Mouse (Mus musculus): ENCODE measurements around the gene Dnajc13. TPM values are rescaled to one million over a fixed set of nuclear protein-coding genes. Genes with fewer than 3 reads are reported as not detected.

Dnajc13 gene
- polyA plus RNA-seq, 1 experiment from 2014 or later, result 22.7 TPM

DNA sequence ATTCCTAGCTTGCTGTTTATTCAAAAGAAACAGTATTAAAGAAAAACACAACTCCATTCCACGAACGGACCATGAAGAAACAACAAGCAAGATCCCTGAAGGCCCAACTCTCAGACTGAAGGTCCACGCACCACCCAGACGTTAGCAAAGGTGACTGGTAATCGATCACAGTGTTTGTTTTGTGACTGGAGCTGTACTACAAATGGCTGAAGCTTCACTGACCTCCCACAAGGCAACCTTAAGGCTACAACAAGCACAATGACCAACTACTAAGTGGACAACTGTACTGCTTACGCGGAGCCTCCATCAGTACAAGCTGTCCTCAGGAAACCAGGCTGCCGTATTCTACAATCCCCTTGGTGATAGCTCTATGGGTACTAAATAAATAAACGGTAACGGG lies 92.7 kb downstream of the Dnajc13 start:
- H3K9ac ChIP-seq (replicated peaks), result no peak overlapping the region
- H3K4me1 ChIP-seq, result no peaks in the 10 kb centered on the region
- WGBS, result 94% methylated on average over 10 of the region's 10 CpGs
- no peaks in the 10 kb centered on the region for H3K9me3 ChIP-seq
- H3K4me3 ChIP-seq, result no peak overlapping the region
- H3K27me3 ChIP-seq, result no peaks in the 10 kb centered on the region
- no peak for ATAC-seq (replicated peaks)
- peaks cover 69% of the 10 kb centered on the region for H3K36me3 ChIP-seq
- H3K4me2 ChIP-seq (replicated peaks), result no peak overlapping the region
- no peak overlapping the region for H3K27ac ChIP-seq (replicated peaks)

DNA sequence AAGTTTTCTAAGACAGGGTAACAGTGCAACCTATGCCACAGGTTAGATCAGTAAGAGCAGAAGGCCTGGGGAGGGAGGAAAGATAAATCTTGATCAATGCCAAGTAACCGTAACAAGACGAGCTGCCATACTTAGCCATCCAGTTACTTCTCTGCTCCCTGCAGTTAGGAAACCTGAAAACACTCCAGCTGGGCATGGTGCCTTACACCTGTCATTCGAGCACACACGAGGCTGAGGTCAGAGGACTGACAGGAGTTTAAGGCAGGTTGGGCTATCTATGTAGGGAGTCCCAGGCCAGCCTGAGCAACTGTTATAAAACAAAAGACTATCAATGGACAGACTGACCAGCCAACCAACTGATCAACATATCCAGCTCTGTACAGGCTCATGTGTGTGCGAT lies 96.8 kb downstream of the Dnajc13 start:
- no peaks in the 10 kb centered on the region for H3K9me3 ChIP-seq
- 95% methylated on average over 5 of the region's 5 CpGs for WGBS

DNA sequence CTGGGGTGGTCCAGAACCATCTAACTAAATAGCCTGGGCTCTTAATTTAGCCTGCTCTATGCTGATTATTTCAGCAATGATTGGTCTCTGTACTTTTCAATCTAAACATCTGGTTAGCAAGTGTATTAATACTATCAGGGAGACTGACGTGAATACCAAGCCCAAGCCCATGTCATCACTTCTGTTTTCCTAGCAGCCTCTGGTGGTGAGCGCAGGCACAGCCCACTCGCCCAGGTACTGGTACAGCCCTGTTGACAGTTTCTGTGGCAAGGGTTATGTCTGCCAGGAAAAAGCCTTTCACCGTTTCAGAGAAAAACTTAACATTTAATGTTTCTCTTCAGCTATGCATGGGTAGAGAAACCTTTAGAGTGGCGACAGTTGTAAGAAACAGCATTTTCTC lies 98.5 kb downstream of the Dnajc13 start:
- Histone ChIP-seq H3K9ac (replicated peaks) (no peak overlapping the region), H3K4me1 (no peaks in the 10 kb centered on the region), H3K9me3 (no peaks in the 10 kb centered on the region), H3K4me3 (no peak overlapping the region), H3K27me3 (no peaks in the 10 kb centered on the region), H3K4me2 (replicated peaks) (no peak overlapping the region), H3K27ac (replicated peaks) (no peak overlapping the region), H3K36me3 (peaks cover 81% of the 10 kb centered on the region)
- 84% methylated on average over 5 of the region's 5 CpGs for WGBS
- ATAC-seq (replicated peaks), result no peak

More for the DNA sequence above, 96.8 kb downstream of the Dnajc13 start:
- no peaks in the 10 kb centered on the region for H3K27me3 ChIP-seq
- H3K4me1 ChIP-seq, result no peaks in the 10 kb centered on the region
- no peak for ATAC-seq (replicated peaks)
- no peak overlapping the region for H3K9ac ChIP-seq (replicated peaks)
- H3K4me2 ChIP-seq (replicated peaks), result no peak overlapping the region
- H3K4me3 ChIP-seq, result no peak overlapping the region
- peaks cover 77% of the 10 kb centered on the region for H3K36me3 ChIP-seq
- H3K27ac ChIP-seq (replicated peaks), result no peak overlapping the region

DNA sequence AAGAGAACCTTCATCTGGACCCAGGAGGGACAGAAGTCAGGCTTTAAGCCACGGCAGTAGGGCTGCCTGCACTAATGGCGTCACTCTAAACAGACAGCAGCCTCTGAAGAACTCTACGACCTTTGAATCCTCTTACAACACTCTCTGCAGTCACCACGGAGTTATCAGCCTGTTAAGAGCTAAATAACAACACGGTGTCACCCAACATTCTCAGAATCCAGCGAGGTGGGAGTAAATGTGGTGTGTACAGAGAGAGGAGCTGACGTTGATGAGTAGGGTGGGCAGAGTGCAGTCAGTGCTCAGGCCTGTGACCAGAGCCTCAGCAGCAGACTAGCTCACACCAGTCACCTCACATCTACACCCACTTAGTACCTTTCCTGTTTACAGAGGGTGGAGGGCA lies 101.6 kb downstream of the Dnajc13 start:
- Histone ChIP-seq H3K4me3 (no peak overlapping the region), H3K27me3 (no peaks in the 10 kb centered on the region), H3K36me3 (peaks cover 94% of the 10 kb centered on the region), H3K4me1 (no peaks in the 10 kb centered on the region), H3K27ac (replicated peaks) (no peak overlapping the region), H3K9ac (replicated peaks) (no peak overlapping the region), H3K4me2 (replicated peaks) (no peak overlapping the region), H3K9me3 (no peaks in the 10 kb centered on the region)
- WGBS, result 88% methylated on average over 7 of the region's 7 CpGs
- no peak for ATAC-seq (replicated peaks)

DNA sequence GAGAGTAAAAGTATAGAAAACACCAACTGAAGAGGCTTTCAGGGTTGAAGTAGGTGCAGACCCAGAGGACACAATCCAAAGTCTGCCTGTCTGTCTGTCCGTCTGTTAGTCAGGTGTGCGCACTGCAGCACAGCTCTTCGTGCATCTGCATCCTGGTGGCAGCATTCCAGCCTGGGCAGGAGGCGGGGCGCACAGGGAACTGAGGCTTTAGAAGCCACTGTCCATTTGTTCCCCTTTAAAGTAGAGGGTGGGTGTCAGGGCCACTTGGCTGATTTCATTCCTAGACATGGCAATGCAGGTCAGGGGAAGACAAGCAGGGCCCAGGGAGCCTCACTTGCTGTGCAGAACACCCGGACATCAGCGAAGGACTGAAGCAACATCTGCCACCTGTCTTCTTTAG lies 105.4 kb downstream of the Dnajc13 start:
- Histone ChIP-seq H3K27ac (replicated peaks) (no peak overlapping the region), H3K36me3 (peaks cover 97% of the 10 kb centered on the region), H3K4me1 (no peaks in the 10 kb centered on the region), H3K27me3 (no peaks in the 10 kb centered on the region), H3K9ac (replicated peaks) (no peak overlapping the region), H3K4me3 (no peak overlapping the region), H3K9me3 (no peaks in the 10 kb centered on the region), H3K4me2 (replicated peaks) (no peak overlapping the region)
- 95% methylated on average over 7 of the region's 7 CpGs for WGBS
- no peak for ATAC-seq (replicated peaks)

DNA sequence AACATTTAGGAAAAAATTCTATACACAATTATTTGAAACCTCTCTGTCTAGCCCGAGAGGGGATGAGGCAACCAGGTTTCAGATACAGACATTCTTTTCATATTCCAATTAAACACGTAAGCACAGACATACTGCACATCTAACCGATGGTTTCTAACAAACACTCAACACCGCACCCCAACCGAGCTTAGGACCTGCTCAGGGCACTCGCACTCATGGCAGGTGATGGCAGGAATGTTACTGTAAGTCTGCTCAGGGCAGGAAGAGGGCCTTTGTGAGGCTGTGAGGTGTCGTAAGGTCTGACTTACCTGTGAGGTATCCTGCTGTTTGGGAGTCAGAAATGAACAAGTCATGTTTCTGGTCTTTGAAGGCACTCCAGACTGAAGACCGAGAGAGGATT lies 106.2 kb downstream of the Dnajc13 start:
- Histone ChIP-seq H3K4me1 (no peaks in the 10 kb centered on the region), H3K9ac (replicated peaks) (no peak overlapping the region), H3K36me3 (peaks cover 97% of the 10 kb centered on the region), H3K4me3 (no peak overlapping the region), H3K27me3 (no peaks in the 10 kb centered on the region), H3K9me3 (no peaks in the 10 kb centered on the region), H3K27ac (replicated peaks) (no peak overlapping the region), H3K4me2 (replicated peaks) (no peak overlapping the region)
- no peak for ATAC-seq (replicated peaks)
- 96% methylated on average over 8 of the region's 8 CpGs for WGBS

DNA sequence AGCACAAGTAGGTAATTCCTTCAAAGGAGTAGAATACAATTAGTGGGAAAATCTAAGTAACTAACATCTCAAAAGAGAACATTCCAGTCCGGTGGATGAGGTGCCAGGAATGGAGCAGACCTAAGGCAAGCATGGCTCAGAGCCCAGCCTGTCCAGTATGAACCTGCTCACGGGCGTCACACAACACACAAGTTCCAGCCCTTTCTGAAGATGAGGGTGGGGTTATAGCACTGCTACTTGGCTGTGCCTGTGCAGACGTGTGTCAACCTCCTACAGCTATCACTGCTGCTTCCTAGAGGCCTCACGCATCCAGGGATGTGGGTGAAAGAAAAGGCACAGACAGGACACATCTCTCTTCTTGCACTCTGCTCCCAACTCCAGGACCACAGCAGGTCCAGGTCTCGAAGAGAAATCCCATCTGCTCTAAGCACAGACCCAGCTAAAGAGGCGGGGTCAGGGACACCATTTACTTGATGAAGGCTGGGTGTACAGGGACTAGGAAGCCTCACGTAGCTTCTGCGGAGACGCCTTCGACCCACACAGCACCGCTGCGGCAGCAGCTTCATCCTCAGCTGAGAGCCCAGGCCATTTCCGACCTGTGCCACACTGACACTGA lies 107.5 kb downstream of the Dnajc13 start:
- no peak overlapping the region for H3K4me2 ChIP-seq (replicated peaks)
- peaks cover 98% of the 10 kb centered on the region for H3K36me3 ChIP-seq
- H3K27me3 ChIP-seq, result no peaks in the 10 kb centered on the region
- H3K9ac ChIP-seq (replicated peaks), result no peak overlapping the region
- ATAC-seq (replicated peaks), result no peak
- no peaks in the 10 kb centered on the region for H3K4me1 ChIP-seq
- no peaks in the 10 kb centered on the region for H3K9me3 ChIP-seq
- H3K27ac ChIP-seq (replicated peaks), result no peak overlapping the region
- no peak overlapping the region for H3K4me3 ChIP-seq
- WGBS, result 96% methylated on average over 14 of the region's 14 CpGs

DNA sequence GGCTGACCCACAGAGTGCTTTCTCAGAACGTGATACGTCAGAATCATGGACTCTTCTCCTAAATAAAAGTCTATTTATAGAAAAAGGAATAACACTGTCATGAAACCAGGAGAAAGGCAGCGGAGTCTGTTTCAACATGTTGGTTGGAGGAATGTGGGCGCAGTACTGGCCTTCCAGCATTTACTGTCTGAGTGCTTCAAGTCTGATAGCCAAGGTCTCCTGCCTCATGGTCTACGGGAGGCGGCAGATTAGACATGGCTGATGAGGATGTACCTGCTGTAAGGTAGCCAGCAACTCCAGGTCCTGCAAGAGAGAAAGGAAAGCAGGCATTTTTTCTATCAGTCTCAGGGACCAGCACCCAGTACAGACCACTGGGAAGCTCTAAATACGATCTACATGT lies 110.6 kb downstream of the Dnajc13 start:
- Histone ChIP-seq H3K9me3 (no peaks in the 10 kb centered on the region), H3K4me1 (no peaks in the 10 kb centered on the region), H3K36me3 (peaks cover 70% of the 10 kb centered on the region), H3K4me2 (replicated peaks) (no peak overlapping the region), H3K27me3 (no peaks in the 10 kb centered on the region), H3K4me3 (no peak overlapping the region), H3K27ac (replicated peaks) (no peak overlapping the region), H3K9ac (replicated peaks) (no peak overlapping the region)
- WGBS, result 95% methylated on average over 7 of the region's 7 CpGs
- no peak for ATAC-seq (replicated peaks)

DNA sequence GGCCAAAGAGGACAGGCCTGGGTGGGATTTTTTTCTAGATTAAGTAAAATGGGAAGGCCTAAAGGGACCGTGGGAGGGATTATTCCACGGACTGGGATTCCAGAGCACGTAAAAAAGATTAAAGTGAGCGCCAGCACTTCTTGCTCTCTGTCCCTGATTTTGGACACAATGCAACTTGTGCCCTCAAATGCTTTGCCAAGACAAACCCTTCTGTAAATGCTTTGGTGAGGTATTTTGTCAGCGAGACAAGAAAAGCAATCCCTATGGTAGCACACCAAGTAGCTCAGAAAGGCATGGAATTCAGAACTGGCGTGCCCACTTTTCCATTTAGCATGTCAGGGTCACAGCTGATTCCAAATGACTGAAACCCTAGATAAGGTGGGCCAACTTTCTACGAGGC lies 113.8 kb downstream of the Dnajc13 start:
- Histone ChIP-seq H3K9ac (replicated peaks) (no peak overlapping the region), H3K4me3 (no peak overlapping the region), H3K4me2 (replicated peaks) (no peak overlapping the region), H3K27ac (replicated peaks) (no peak overlapping the region), H3K27me3 (no peaks in the 10 kb centered on the region), H3K9me3 (no peaks in the 10 kb centered on the region), H3K4me1 (no peaks in the 10 kb centered on the region), H3K36me3 (peaks cover 38% of the 10 kb centered on the region)
- 94% methylated on average over 7 of the region's 7 CpGs for WGBS
- no peak for ATAC-seq (replicated peaks)

DNA sequence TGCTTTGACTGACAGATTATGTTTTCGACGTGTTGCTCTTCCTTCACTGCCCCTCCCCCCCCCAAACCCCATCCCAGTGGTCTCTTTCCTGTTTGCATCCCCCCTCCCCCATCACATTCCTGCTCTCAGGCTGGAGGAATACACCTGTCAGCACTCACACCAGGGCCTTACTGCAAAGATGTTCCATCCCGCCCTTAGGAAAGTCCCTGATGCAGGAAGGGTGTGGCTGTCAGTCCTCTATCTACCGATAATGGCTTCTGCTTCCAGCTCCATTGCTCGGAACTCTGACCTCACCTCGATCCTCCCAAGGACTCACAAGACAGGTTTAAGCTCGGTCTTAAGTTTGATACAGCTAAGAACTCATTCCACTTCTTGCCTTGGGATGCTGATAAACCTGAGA lies 116.0 kb downstream of the Dnajc13 start:
- ATAC-seq (replicated peaks), result no peak
- Histone ChIP-seq H3K4me1 (no peaks in the 10 kb centered on the region), H3K36me3 (peaks cover 16% of the 10 kb centered on the region), H3K9me3 (no peaks in the 10 kb centered on the region), H3K4me2 (replicated peaks) (no peak overlapping the region), H3K27ac (replicated peaks) (no peak overlapping the region), H3K27me3 (no peaks in the 10 kb centered on the region), H3K4me3 (no peak overlapping the region), H3K9ac (replicated peaks) (no peak overlapping the region)
- WGBS, result 89% methylated on average over 7 of the region's 7 CpGs

DNA sequence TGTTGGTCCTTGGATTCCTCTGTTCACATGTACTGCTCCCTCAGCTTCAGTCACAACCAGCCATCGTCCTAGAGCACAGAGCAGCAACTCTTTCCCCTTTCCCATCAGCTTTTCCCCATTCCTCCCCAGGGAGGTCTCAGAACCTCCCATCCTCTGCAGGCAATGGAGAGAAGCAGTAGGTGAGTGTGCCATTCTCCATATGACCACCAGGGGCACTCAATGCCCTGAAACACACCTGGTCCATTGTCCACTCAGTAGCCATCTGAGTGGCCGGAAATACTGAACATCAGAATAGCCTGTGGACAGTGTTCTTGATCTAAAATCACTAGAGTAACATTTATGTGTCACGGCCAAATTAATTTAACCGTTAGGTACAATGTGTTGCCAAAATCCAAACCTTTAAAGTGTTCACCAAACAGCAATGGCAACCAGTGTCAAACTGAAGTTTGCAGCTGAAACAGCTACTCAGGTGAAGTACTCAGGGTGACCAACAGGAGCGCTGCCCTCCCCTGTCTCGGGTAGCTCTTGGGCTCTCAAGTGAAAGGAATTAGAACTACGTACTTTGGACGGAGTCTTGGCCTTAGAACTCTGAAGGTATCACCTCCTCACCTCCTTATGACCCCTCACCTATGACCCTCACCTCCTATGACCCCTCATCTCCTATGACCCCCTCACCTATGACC lies 118.3 kb downstream of the Dnajc13 start:
- Histone ChIP-seq H3K9me3 (no peaks in the 10 kb centered on the region), H3K4me1 (no peaks in the 10 kb centered on the region), H3K9ac (replicated peaks) (no peak overlapping the region), H3K4me3 (no peak overlapping the region), H3K4me2 (replicated peaks) (no peak overlapping the region), H3K27me3 (no peaks in the 10 kb centered on the region), H3K36me3 (no peaks in the 10 kb centered on the region), H3K27ac (replicated peaks) (no peak overlapping the region)
- 81% methylated on average over 8 of the region's 8 CpGs for WGBS
- no peak for ATAC-seq (replicated peaks)

DNA sequence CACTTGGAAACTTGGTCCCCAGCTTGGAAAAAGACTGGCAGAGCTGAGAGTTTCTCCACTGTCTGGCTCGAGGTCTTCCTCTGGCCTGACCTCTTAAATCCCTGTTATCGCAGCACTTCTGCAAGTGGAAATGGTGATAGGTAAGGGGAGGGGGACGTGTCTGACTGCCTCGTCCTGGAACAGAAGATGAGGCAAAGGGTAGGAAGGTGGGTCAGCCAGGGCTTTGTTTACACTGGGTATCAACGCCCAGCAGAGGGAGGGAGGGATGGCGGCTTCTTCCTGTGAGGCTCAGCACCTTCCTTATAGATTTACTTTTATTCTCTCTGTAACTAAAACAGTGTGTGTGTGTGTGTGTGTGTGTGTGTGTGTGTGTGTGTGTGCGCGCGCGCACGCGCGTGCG lies 119.9 kb downstream of the Dnajc13 start:
- no peaks in the 10 kb centered on the region for H3K9me3 ChIP-seq
- no peaks in the 10 kb centered on the region for H3K36me3 ChIP-seq
- no peak overlapping the region for H3K4me2 ChIP-seq (replicated peaks)
- no peak overlapping the region for H3K9ac ChIP-seq (replicated peaks)
- ATAC-seq (replicated peaks), result no peak
- 87% methylated on average over 14 of the region's 14 CpGs for WGBS
- H3K4me1 ChIP-seq, result no peaks in the 10 kb centered on the region
- no peak overlapping the region for H3K4me3 ChIP-seq
- H3K27me3 ChIP-seq, result no peaks in the 10 kb centered on the region
- H3K27ac ChIP-seq (replicated peaks), result no peak overlapping the region

DNA sequence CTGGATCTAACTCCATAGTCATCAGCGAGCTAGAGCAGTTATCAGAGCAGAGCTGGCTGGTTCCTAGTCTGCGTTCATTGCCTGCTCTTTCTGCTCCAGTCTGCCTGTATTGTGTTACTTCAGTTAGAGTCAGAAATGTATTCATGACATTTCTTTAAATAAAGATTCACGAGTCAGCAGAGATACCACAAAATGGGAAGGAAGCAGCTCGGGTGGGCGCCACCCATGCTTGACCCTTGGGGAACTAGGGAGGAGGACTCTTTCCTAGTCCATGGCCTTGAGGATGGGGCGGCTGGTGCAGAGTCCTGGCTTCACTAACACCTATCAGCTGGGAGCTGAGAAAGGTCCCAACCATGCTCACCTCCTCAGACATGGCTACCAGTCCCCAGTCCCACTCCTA lies 122.4 kb downstream of the Dnajc13 start:
- no peak overlapping the region for H3K4me3 ChIP-seq
- no peaks in the 10 kb centered on the region for H3K4me1 ChIP-seq
- H3K9me3 ChIP-seq, result no peaks in the 10 kb centered on the region
- no peaks in the 10 kb centered on the region for H3K36me3 ChIP-seq
- H3K4me2 ChIP-seq (replicated peaks), result no peak overlapping the region
- H3K27ac ChIP-seq (replicated peaks), result no peak overlapping the region
- no peak overlapping the region for H3K9ac ChIP-seq (replicated peaks)
- ATAC-seq (replicated peaks), result no peak
- H3K27me3 ChIP-seq, result no peaks in the 10 kb centered on the region
- whole genome bisulfite sequencing, result 88% methylated on average over 6 of the region's 6 CpGs

Measured in forebrain, embryonic 15.5 days (tissue).